Mouse (Mus musculus): ENCODE data around the gene 1700020D05Rik.

- no peak for TF ChIP-seq GATA1 (IDR thresholded peaks at IDR 0.05; ENCODE audit: borderline replicate concordance, low read length)
- no peak for TF ChIP-seq FLI1 (IDR thresholded peaks at IDR 0.05; ENCODE audit: low read length)
Observed at GRCm38 (mm10) chr19:5485821-5486220, 17.8 kb downstream of the 1700020D05Rik start.
